8 mouse cellular contexts compared by ENCODE assay signal in genomic region chr17:26089905-26090632, GRCm38 (mm10). TPM values are rescaled to one million over a fixed set of nuclear protein-coding genes. Genes with fewer than 3 reads are reported as not detected.
DNase-seq lines count a peak whose midpoint lies in the region; ATAC-seq and TF ChIP-seq lines count a peak whose summit lies in the region.

Gene Decr2, minus strand, starts transcription at chr17:26090337.

- peaks cover 58% of the 10 kb centered on the region for H3K36me3 ChIP-seq in E14TG2a.4 (ENCODE audit: insufficient read depth, low read length)
- H3K36me3 ChIP-seq in forebrain, embryonic 12.5 days (replicated peaks): peaks cover 18% of the 10 kb centered on the region; the same call in 1 of the 2 replicates
- no peaks in the 10 kb centered on the region for H3K36me3 ChIP-seq in heart, postnatal 0 days (replicated peaks; ENCODE audit: control insufficient read depth, insufficient read depth, low read length)
- H3K36me3 ChIP-seq in liver, embryonic 16.5 days (ENCODE audit: control insufficient read depth, insufficient read depth): no peaks in the 10 kb centered on the region
- H3K36me3 ChIP-seq in neural tube, embryonic 13.5 days: peaks cover 3% of the 10 kb centered on the region; the same call in 1 of the 2 replicates
- no peaks in the 10 kb centered on the region for H3K36me3 ChIP-seq in testis, adult 2 months (ENCODE audit: control insufficient read depth, insufficient read depth, low read length)

- H3K4me3 ChIP-seq in E14TG2a.4 (replicated peaks; ENCODE audit: low read length): peak within 1 kb of the TSS; percentile 84
- H3K4me3 ChIP-seq in forebrain, embryonic 12.5 days (replicated peaks): peak within 1 kb of the TSS; percentile 54
- peak within 1 kb of the TSS; percentile 59 for H3K4me3 ChIP-seq in heart, postnatal 0 days (ENCODE audit: low read depth, low read length)
- H3K4me3 ChIP-seq in liver, embryonic 16.5 days (ENCODE audit: low read depth, low read length): peak within 1 kb of the TSS; percentile 67
- H3K4me3 ChIP-seq in neural tube, embryonic 13.5 days: peak within 1 kb of the TSS; percentile 58
- peak within 1 kb of the TSS; percentile 73 for H3K4me3 ChIP-seq in testis, adult 2 months (ENCODE audit: control insufficient read depth, low read depth, low read length)

- H3K9me3 ChIP-seq in E14TG2a.4 (ENCODE audit: low read length): peaks cover 4% of the 10 kb centered on the region; the same call in 1 of the 2 replicates
- H3K9me3 ChIP-seq in forebrain, embryonic 12.5 days: no peaks in the 10 kb centered on the region
- H3K9me3 ChIP-seq in heart, postnatal 0 days (replicated peaks; ENCODE audit: control insufficient read depth, low read length): no peaks in the 10 kb centered on the region
- no peaks in the 10 kb centered on the region for H3K9me3 ChIP-seq in liver, embryonic 16.5 days (replicated peaks; ENCODE audit: control insufficient read depth, low read length)
- H3K9me3 ChIP-seq in neural tube, embryonic 13.5 days: no peaks in the 10 kb centered on the region

- H3K27ac ChIP-seq in forebrain, embryonic 12.5 days: peak within 1 kb of the TSS; percentile 80
- H3K27ac ChIP-seq in heart, postnatal 0 days (ENCODE audit: low read depth): peak within 1 kb of the TSS; percentile 54
- H3K27ac ChIP-seq in liver, embryonic 16.5 days (ENCODE audit: low read length): peak within 1 kb of the TSS; percentile 78
- H3K27ac ChIP-seq in neural tube, embryonic 13.5 days (replicated peaks): peak within 1 kb of the TSS; percentile 86
- H3K27ac ChIP-seq in testis, adult 2 months (ENCODE audit: control insufficient read depth, insufficient read depth, low read depth, low read length): peak within 1 kb of the TSS; percentile 51

- TF ChIP-seq EP300 in heart, postnatal 0 days (IDR thresholded peaks at IDR 0.05; ENCODE audit: low read depth): no peak

- H3K4me1 ChIP-seq in E14TG2a.4 (replicated peaks; ENCODE audit: low read depth, low read length): peaks cover 43% of the 10 kb centered on the region
- H3K4me1 ChIP-seq in forebrain, embryonic 12.5 days: peaks cover 20% of the 10 kb centered on the region
- H3K4me1 ChIP-seq in heart, postnatal 0 days (ENCODE audit: control insufficient read depth, insufficient read depth): peaks cover 3% of the 10 kb centered on the region; the same call in 1 of the 2 replicates
- H3K4me1 ChIP-seq in liver, embryonic 16.5 days (ENCODE audit: control insufficient read depth, low read depth, low read length): peaks cover 12% of the 10 kb centered on the region
- peaks cover 17% of the 10 kb centered on the region for H3K4me1 ChIP-seq in neural tube, embryonic 13.5 days (replicated peaks)
- H3K4me1 ChIP-seq in testis, adult 2 months (ENCODE audit: control insufficient read depth, insufficient read depth, low read length): peaks cover 4% of the 10 kb centered on the region

- WGBS in forebrain, embryonic 12.5 days: 3% methylated on average over 32 of the region's 32 CpGs
- under 1% methylated on average over 30 of the region's 32 CpGs for WGBS in heart, postnatal 0 days
- WGBS in liver, embryonic 16.5 days (ENCODE audit: insufficient replicate concordance): 3% methylated on average over 32 of the region's 32 CpGs
- 2% methylated on average over 32 of the region's 32 CpGs for WGBS in neural tube, embryonic 13.5 days

- H3K27me3 ChIP-seq in E14TG2a.4 (ENCODE audit: insufficient read depth, low read length): no peaks in the 10 kb centered on the region
- H3K27me3 ChIP-seq in forebrain, embryonic 12.5 days: no peaks in the 10 kb centered on the region
- H3K27me3 ChIP-seq in heart, postnatal 0 days (ENCODE audit: control insufficient read depth, insufficient read depth, low read length): no peaks in the 10 kb centered on the region
- H3K27me3 ChIP-seq in liver, embryonic 16.5 days (ENCODE audit: control insufficient read depth, insufficient read depth, low read depth, low read length): no peaks in the 10 kb centered on the region
- H3K27me3 ChIP-seq in neural tube, embryonic 13.5 days: no peaks in the 10 kb centered on the region
- H3K27me3 ChIP-seq in testis, adult 2 months (ENCODE audit: control insufficient read depth, insufficient read depth, low read length): no peaks in the 10 kb centered on the region

- peak; percentile 87 for TF ChIP-seq CTCF in E14TG2a.4 (conservative IDR thresholded peaks at IDR 0.05; ENCODE audit: low read length)
- peak; percentile 87 for TF ChIP-seq CTCF in heart, postnatal 0 days (IDR thresholded peaks at IDR 0.05; ENCODE audit: low read depth)
- peak; percentile 57; the same call in 1 of the 2 replicates for TF ChIP-seq CTCF in testis, adult 2 months (IDR thresholded peaks at IDR 0.05; ENCODE audit: control insufficient read depth, insufficient read depth, insufficient replicate concordance, low read depth, low read length)

- peak; percentile 41; the same call in 1 of the 2 replicates for TF ChIP-seq POLR2A in testis, adult 2 months (IDR thresholded peaks at IDR 0.05; ENCODE audit: control insufficient read depth, low read depth, low read length)

- peak within 1 kb of the TSS; percentile 65 for H3K9ac ChIP-seq in forebrain, embryonic 12.5 days
- peak within 1 kb of the TSS; percentile 65 for H3K9ac ChIP-seq in heart, postnatal 0 days (replicated peaks; ENCODE audit: low read depth, low read length)
- peak within 1 kb of the TSS; percentile 61 for H3K9ac ChIP-seq in liver, embryonic 16.5 days (ENCODE audit: low read depth, low read length)
- H3K9ac ChIP-seq in neural tube, embryonic 13.5 days: peak within 1 kb of the TSS; percentile 82

- DNase-seq in c-Kit-positive CD71-positive TER-119-positive erythroid progenitor cells, embryonic 14.5 days (ENCODE audit: low spot score): peak; percentile 83
- peak; percentile 90 for DNase-seq in heart, postnatal 0 days (ENCODE audit: low spot score)
- DNase-seq in kidney, postnatal 4 days: peak; percentile 90 to 94

- ATAC-seq in forebrain, embryonic 12.5 days (ENCODE audit: low FRiP score): peak; percentile 87
- peak; percentile 85 for ATAC-seq in heart, postnatal 0 days (ENCODE audit: insufficient read depth, low read depth)
- ATAC-seq in liver, embryonic 16.5 days (ENCODE audit: low read depth): peak; percentile 91
- peak; percentile 87 for ATAC-seq in neural tube, embryonic 13.5 days (ENCODE audit: low read depth)

- peak within 1 kb of the TSS; percentile 88 for H3K4me2 ChIP-seq in forebrain, embryonic 12.5 days
- peak within 1 kb of the TSS; percentile 85 for H3K4me2 ChIP-seq in heart, postnatal 0 days (ENCODE audit: low read depth, low read length)
- H3K4me2 ChIP-seq in liver, embryonic 16.5 days (ENCODE audit: low read depth, low read length): peak within 1 kb of the TSS; percentile 76
- H3K4me2 ChIP-seq in neural tube, embryonic 13.5 days: peak within 1 kb of the TSS; percentile 82

RNA-seq across cellular contexts. Expression of gene Decr2, which starts in this region (rescaled TPM):
- 27.1 and 28.2 TPM in 2 replicates for polyA plus RNA-seq in forebrain, embryonic 12.5 days (2016; fragmentation: Nextera tagmentation; extraction: Ambion mirVana)
- 35.3 and 44.6 TPM in 2 replicates for total RNA-seq in heart, postnatal 0 days (2014; rRNA removed; ENCODE audit: low replicate concordance)
- 35.3 and 36.6 TPM in 2 replicates for polyA plus RNA-seq in heart, postnatal 0 days (2015; fragmentation: Nextera tagmentation; extraction: Ambion mirVana)
- polyA plus RNA-seq in liver, embryonic 16.5 days (2015; fragmentation: Nextera tagmentation; extraction: Ambion mirVana): 21.2 and 26.3 TPM in 2 replicates
- 32.7 and 35.1 TPM in 2 replicates for polyA plus RNA-seq in neural tube, embryonic 13.5 days (2015; fragmentation: Nextera tagmentation; extraction: Ambion mirVana)
- 9.8 and 12.0 TPM in 2 replicates for polyA plus RNA-seq in testis, adult 2 months (2012; rRNA removed)

Comparison
In these comparisons a context has a peak if more than half of its experiments do, and no peak if none do; other contexts are left out.
1. Peak in every context shown above with its lines: DNase-seq, ATAC-seq, H3K4me3 ChIP-seq and H3K27ac ChIP-seq.